Mouse (Mus musculus) limb, embryonic 12.5 days (tissue): ENCODE results near the gene Neo1. TPM values are rescaled to one million over a fixed set of nuclear protein-coding genes. Genes with fewer than 3 reads are reported as not detected.

Experiments
- polyA plus RNA-seq: library from polyadenylated mRNA; unstranded; fragments of >200 nt; fragmentation: Nextera tagmentation; extraction: Ambion mirVana; gene quantifications from 2 replicates; pipeline ENCODE4 v1.2.1, GENCODE M21; 2016

Gene Neo1
- polyA plus RNA-seq, 1 experiment from 2014 or later = 57.6 TPM

Other genes starting within 250 kb of the Neo1 start
- 0.27 and 0.29 TPM in 2 replicates for gene Hcn4, start 213.0 kb downstream of the Neo1 start, polyA plus RNA-seq